In genomic region chr12:49390926-49391304, GRCm38 (mm10) we compare ENCODE assay signal across 10 mouse cellular contexts. TPM values are rescaled to one million over a fixed set of nuclear protein-coding genes. Genes with fewer than 3 reads are reported as not detected.
DNase-seq lines count a peak whose midpoint lies in the region; ATAC-seq lines count a peak whose summit lies in the region.
"Had no signal": no experiment of that assay in that cellular context is flagged by ENCODE, and none has a peak within 500 bp of the region (broad histone marks: within the 10 kb centered on the region; RNA-seq: fewer than 3 reads in every experiment).

No protein-coding gene starts in this region.

- under 1% methylated on average over 9 of the region's 9 CpGs for WGBS in heart, embryonic 10.5 days
- WGBS in limb, embryonic 15.5 days, result 1% methylated on average over 9 of the region's 9 CpGs

- peak overlapping the region; percentile 46 for H3K4me3 ChIP-seq in heart, embryonic 10.5 days
- peak overlapping the region; percentile 12; the same call in 1 of the 2 replicates for H3K4me3 ChIP-seq in limb, embryonic 15.5 days

- H3K27ac ChIP-seq in heart, embryonic 10.5 days, result no peak overlapping the region
- H3K27ac ChIP-seq in limb, embryonic 15.5 days, result no peak overlapping the region

- peaks cover 94% of the 10 kb centered on the region for H3K27me3 ChIP-seq in heart, embryonic 10.5 days (ENCODE audit: insufficient read depth, poor library complexity, severe bottlenecking)
- peaks cover 66% of the 10 kb centered on the region for H3K27me3 ChIP-seq in limb, embryonic 15.5 days

- no peaks in the 10 kb centered on the region for H3K36me3 ChIP-seq in heart, embryonic 10.5 days
- H3K36me3 ChIP-seq in limb, embryonic 15.5 days, result no peaks in the 10 kb centered on the region

- no peak for ATAC-seq in limb, embryonic 15.5 days (ENCODE audit: insufficient number of reproducible peaks, low FRiP score, low TSS enrichment, low read depth)
- no peak for ATAC-seq in megakaryocyte, adult 5-6 weeks (ENCODE audit: poor library complexity, severe bottlenecking)

- 0 out of 2 replicates have a peak, but pooled peaks cover 5% of the 10 kb centered on the region for H3K4me1 ChIP-seq in heart, embryonic 10.5 days
- H3K4me1 ChIP-seq in limb, embryonic 15.5 days, result peaks cover 8% of the 10 kb centered on the region

- DNase-seq in heart, embryonic 10.5 days (ENCODE audit: low spot score), result no peak
- no peak for DNase-seq in heart, adult 18-20 months
- DNase-seq in right cerebral cortex, postnatal 10 days (ENCODE audit: low spot score in 2 of 2), result peak; percentile 40 to 44
- DNase-seq in right cerebral cortex, postnatal 36 days (ENCODE audit: low spot score in 2 of 2), result no peak
- DNase-seq in cerebellum, postnatal 14 days, result no peak
- no peak for DNase-seq in spleen, postnatal 36 days (ENCODE audit: low spot score in 2 of 2)
- DNase-seq: lung, postnatal 10 days; spleen, adult 18-20 months had no signal

- no peak overlapping the region for H3K9ac ChIP-seq in limb, embryonic 15.5 days

- no peaks in the 10 kb centered on the region for H3K9me3 ChIP-seq in heart, embryonic 10.5 days
- H3K9me3 ChIP-seq in limb, embryonic 15.5 days, result no peaks in the 10 kb centered on the region; the same call in 1 of the 2 replicates

- 0 out of 2 replicates have a peak overlapping the region, but pooled peaks have one; percentile 21 for H3K4me2 ChIP-seq in limb, embryonic 15.5 days

RNA-seq across cellular contexts. Expression of gene Gm43517, which starts 5.9 kb away (rescaled TPM):
- polyA plus RNA-seq in heart, embryonic 10.5 days (2016; fragmentation: Nextera tagmentation; extraction: Ambion mirVana), result not detected in 2 replicates
- total RNA-seq in heart, adult 18-20 months (2021), result not detected
- polyA plus RNA-seq in limb, embryonic 15.5 days (2015; fragmentation: Nextera tagmentation; extraction: Ambion mirVana), result not detected in 2 replicates
- total RNA-seq in megakaryocyte, adult 5-6 weeks (2015), result not detected in 2 replicates
- not detected in 2 replicates for total RNA-seq in megakaryocyte, adult 5-6 weeks (2017)

RNA-seq across cellular contexts. Expression of gene Foxg1, which starts 8.5 kb away (rescaled TPM):
- 0.79 TPM in 1 of 2 replicates, not detected in the other for polyA plus RNA-seq in heart, embryonic 10.5 days (2016; fragmentation: Nextera tagmentation; extraction: Ambion mirVana)
- total RNA-seq in heart, adult 18-20 months (2021), result not detected
- not detected in 2 replicates for polyA plus RNA-seq in limb, embryonic 15.5 days (2015; fragmentation: Nextera tagmentation; extraction: Ambion mirVana)
- total RNA-seq in megakaryocyte, adult 5-6 weeks (2015), result not detected in 2 replicates
- total RNA-seq in megakaryocyte, adult 5-6 weeks (2017), result not detected in 2 replicates

Comparison
In these comparisons a context has a peak if more than half of its experiments do, and no peak if none do; other contexts are left out.
1. DNase-seq: peak in right cerebral cortex, postnatal 10 days (2 of 2); none in heart, embryonic 10.5 days (single experiment), heart, adult 18-20 months (0 of 2), right cerebral cortex, postnatal 36 days (0 of 2), cerebellum, postnatal 14 days (0 of 2) and spleen, postnatal 36 days (0 of 2).